Mouse (Mus musculus) ES-Bruce4 (cell line): ENCODE data around the gene Nlrx1.

Experiments used
- CTCF ChIP-seq: IDR thresholded peaks from one replicate; pipeline ENCODE4 v1.8.1; 2011; ENCODE audit warnings: low read depth, low read length
- POLR2A ChIP-seq: IDR thresholded peaks from one replicate; pipeline ENCODE4 v1.8.1; 2011; ENCODE audit warnings: low read length; ENCODE audit not compliant: insufficient read depth

GRCm38 (mm10) chr9:44241418-44241817 is 27.0 kb downstream of the Nlrx1 start:
- TF ChIP-seq CTCF = no peak
- no peak for TF ChIP-seq POLR2A
